Mouse (Mus musculus): Measurements from ENCODE around the gene Gm21970. TPM values are rescaled to one million over a fixed set of nuclear protein-coding genes. Genes with fewer than 3 reads are reported as not detected.
A peak's percentile ranks its signal among the peaks of the same experiment; 100 is the strongest.

Gene Gm21970
- polyA plus RNA-seq, 1 experiment from 2014 or later, result not detected

DNA sequence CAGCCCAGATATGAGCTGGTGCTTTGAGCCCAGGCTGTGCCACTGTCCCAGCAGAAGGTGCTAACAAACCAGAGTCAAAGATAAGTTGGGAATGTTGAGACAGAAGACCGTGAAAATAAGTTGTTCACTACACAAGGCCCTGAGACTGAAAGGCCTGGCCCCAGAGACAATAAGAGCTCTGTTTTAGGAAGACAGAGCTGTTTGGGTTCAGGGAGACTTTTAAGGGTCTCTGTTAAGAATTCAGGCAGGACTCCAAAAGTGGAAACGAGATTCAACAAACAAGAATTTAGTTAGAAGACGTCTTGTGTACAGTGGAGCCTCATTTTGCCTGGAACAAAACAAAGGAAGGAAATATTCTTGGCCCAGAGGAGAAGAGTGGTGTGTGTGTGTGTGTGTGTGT lies 12.1 kb upstream of the Gm21970 start:
- Histone ChIP-seq H3K9me3 (ENCODE audit: control insufficient read depth, low read length) (no peaks in the 10 kb centered on the region), H3K27ac (ENCODE audit: low read length) (peak overlapping the region; percentile 58), H3K27me3 (replicated peaks; ENCODE audit: control insufficient read depth, insufficient read depth, low read length) (no peaks in the 10 kb centered on the region), H3K9ac (replicated peaks; ENCODE audit: low read depth, low read length) (no peak overlapping the region), H3K4me2 (ENCODE audit: low read length) (no peak overlapping the region), H3K4me1 (replicated peaks; ENCODE audit: control insufficient read depth, insufficient read depth, low read length) (peaks cover 8% of the 10 kb centered on the region), H3K36me3 (ENCODE audit: control insufficient read depth, insufficient read depth) (no peaks in the 10 kb centered on the region; the same call in 1 of the 2 replicates), H3K4me3 (replicated peaks; ENCODE audit: low read length) (no peak overlapping the region)
- peak; percentile 47; the same call in 1 of the 2 replicates for ATAC-seq
- 10% methylated on average over 3 of the region's 3 CpGs for WGBS

DNA sequence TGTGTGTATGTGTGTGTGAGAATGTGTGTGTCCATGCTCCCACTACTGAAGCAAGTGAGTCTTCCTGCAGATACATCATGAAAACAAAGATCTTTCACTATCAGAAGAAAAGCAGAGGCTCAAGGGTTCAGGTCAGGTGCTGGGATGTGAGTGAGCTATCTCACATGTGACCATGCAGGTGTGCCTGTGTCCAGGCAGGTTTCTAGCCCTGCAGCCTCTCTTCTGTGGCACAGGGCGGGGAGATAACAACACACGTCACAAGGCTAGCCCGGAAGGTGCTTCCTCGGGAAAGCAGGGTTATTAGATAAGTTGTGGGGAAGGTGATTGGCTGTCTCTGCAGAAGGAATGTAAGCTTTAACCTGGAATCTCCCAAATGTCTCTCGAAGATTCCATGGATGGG lies 11.4 kb upstream of the Gm21970 start:
- 88% methylated on average over 5 of the region's 5 CpGs for WGBS
- ATAC-seq, result no peak
- H3K4me2 ChIP-seq (ENCODE audit: low read length), result no peak overlapping the region
- no peaks in the 10 kb centered on the region for H3K9me3 ChIP-seq (ENCODE audit: control insufficient read depth, low read length)
- peaks cover 8% of the 10 kb centered on the region for H3K4me1 ChIP-seq (replicated peaks; ENCODE audit: control insufficient read depth, insufficient read depth, low read length)
- no peak overlapping the region for H3K27ac ChIP-seq (ENCODE audit: low read length)
- no peaks in the 10 kb centered on the region; the same call in 1 of the 2 replicates for H3K36me3 ChIP-seq (ENCODE audit: control insufficient read depth, insufficient read depth)
- no peak overlapping the region for H3K4me3 ChIP-seq (replicated peaks; ENCODE audit: low read length)
- no peaks in the 10 kb centered on the region for H3K27me3 ChIP-seq (replicated peaks; ENCODE audit: control insufficient read depth, insufficient read depth, low read length)
- H3K9ac ChIP-seq (replicated peaks; ENCODE audit: low read depth, low read length), result no peak overlapping the region

DNA sequence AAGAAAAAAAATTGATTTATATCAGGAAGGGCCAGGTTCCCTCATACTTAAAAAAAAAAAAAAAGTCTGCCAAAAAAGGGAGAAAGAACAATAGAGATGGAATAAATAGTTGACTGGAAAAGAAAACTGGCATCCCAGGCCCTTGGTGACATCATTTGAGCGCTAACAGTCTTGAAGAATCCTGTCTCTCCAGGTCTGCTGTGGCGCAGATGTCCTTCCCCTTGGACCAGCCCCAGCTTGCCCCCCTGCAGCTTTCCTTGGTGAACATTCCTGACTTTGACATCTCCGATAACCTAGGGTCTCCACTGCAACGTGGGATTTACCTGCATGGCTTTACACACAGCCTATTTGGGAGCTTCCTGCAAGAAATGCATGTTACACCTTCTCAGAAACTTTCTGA lies 9.9 kb upstream of the Gm21970 start:
- no peak for ATAC-seq
- Histone ChIP-seq H3K4me1 (replicated peaks; ENCODE audit: control insufficient read depth, insufficient read depth, low read length) (peaks cover 8% of the 10 kb centered on the region), H3K36me3 (ENCODE audit: control insufficient read depth, insufficient read depth) (no peaks in the 10 kb centered on the region; the same call in 1 of the 2 replicates), H3K9ac (replicated peaks; ENCODE audit: low read depth, low read length) (no peak overlapping the region), H3K4me3 (replicated peaks; ENCODE audit: low read length) (no peak overlapping the region), H3K27me3 (replicated peaks; ENCODE audit: control insufficient read depth, insufficient read depth, low read length) (no peaks in the 10 kb centered on the region), H3K4me2 (ENCODE audit: low read length) (no peak overlapping the region), H3K9me3 (ENCODE audit: control insufficient read depth, low read length) (no peaks in the 10 kb centered on the region), H3K27ac (ENCODE audit: low read length) (no peak overlapping the region)
- 87% methylated on average over 4 of the region's 4 CpGs for WGBS

DNA sequence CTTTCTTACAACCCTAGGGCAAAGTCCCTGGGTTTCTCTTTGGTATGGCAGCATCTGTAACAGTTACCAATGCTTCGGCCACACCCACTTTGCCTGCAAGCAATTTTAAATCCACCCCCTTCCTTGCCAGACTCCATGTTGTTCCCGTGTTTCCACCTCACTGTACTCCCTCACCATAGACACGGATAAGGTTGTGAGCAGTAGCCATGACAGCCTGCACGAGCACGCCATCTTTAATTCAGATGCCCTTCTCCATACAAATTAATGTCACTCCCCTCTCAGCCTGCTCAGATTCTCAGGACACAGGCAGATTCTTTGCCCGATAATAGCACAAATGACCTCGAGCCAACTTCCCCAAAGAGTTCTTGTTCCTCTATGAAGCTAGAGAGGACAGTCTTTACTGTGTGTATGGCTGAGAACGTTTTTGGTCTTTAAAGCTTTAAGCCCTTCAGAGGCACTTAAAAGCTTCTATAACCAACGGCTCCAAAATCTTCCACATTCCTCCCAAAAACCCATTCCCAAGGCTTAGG lies 9.2 kb upstream of the Gm21970 start:
- no peaks in the 10 kb centered on the region for H3K27me3 ChIP-seq (replicated peaks; ENCODE audit: control insufficient read depth, insufficient read depth, low read length)
- no peak for ATAC-seq
- H3K9ac ChIP-seq (replicated peaks; ENCODE audit: low read depth, low read length), result no peak overlapping the region
- H3K36me3 ChIP-seq (ENCODE audit: control insufficient read depth, insufficient read depth), result no peaks in the 10 kb centered on the region; the same call in 1 of the 2 replicates
- H3K4me1 ChIP-seq (replicated peaks; ENCODE audit: control insufficient read depth, insufficient read depth, low read length), result peaks cover 8% of the 10 kb centered on the region
- no peak overlapping the region for H3K4me2 ChIP-seq (ENCODE audit: low read length)
- no peak overlapping the region for H3K4me3 ChIP-seq (replicated peaks; ENCODE audit: low read length)
- H3K27ac ChIP-seq (ENCODE audit: low read length), result no peak overlapping the region
- H3K9me3 ChIP-seq (ENCODE audit: control insufficient read depth, low read length), result no peaks in the 10 kb centered on the region
- 91% methylated on average over 9 of the region's 9 CpGs for WGBS

DNA sequence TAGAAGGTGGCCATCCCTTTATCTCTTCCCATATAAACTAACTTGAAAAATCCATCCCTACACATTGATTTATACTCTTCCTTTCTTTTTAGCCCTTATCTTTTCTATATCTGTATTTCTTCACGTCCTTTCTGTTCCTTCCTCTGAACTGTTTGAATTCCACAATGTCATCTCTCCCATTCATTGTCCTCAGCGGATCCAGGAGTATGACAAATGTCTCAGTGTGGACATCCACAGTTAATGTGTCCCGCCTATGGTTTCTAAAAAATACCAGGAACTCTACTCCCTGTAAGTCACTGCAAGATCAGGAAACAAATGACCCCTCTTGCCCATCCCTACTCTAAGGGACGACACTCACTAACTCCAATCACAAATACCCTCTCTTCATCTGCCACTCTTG lies 7.3 kb upstream of the Gm21970 start:
- no peak overlapping the region for H3K9ac ChIP-seq (replicated peaks; ENCODE audit: low read depth, low read length)
- no peaks in the 10 kb centered on the region for H3K9me3 ChIP-seq (ENCODE audit: control insufficient read depth, low read length)
- H3K4me3 ChIP-seq (replicated peaks; ENCODE audit: low read length), result no peak overlapping the region
- no peak for ATAC-seq
- no peak overlapping the region for H3K4me2 ChIP-seq (ENCODE audit: low read length)
- no peaks in the 10 kb centered on the region for H3K27me3 ChIP-seq (replicated peaks; ENCODE audit: control insufficient read depth, insufficient read depth, low read length)
- H3K36me3 ChIP-seq (ENCODE audit: control insufficient read depth, insufficient read depth), result peaks cover 9% of the 10 kb centered on the region
- H3K4me1 ChIP-seq (replicated peaks; ENCODE audit: control insufficient read depth, insufficient read depth, low read length), result peaks cover under 1% of the 10 kb centered on the region
- H3K27ac ChIP-seq (ENCODE audit: low read length), result no peak overlapping the region
- 86% methylated on average over 4 of the region's 4 CpGs for WGBS

DNA sequence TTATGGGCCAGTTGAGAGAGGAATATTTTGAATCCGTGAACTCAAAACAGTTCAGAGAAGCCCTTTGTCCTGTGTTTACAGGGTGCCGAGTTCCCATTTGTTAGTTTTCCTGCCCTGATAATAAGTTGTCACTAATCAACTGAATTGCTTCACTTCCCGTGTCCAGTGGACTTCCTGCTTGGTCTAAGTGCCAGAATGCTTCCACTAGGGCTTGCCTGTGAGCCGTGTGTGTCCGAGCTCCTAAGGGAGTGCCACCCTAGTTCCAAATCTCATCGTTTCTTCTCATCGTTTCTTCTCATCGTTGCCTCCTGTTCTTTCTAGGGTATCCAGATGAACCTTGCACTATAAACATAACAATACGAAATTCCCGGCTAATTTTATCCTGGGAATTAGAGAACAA lies 5.9 kb upstream of the Gm21970 start:
- Histone ChIP-seq H3K9ac (replicated peaks; ENCODE audit: low read depth, low read length) (no peak overlapping the region), H3K36me3 (ENCODE audit: control insufficient read depth, insufficient read depth) (peaks cover 13% of the 10 kb centered on the region), H3K9me3 (ENCODE audit: control insufficient read depth, low read length) (no peaks in the 10 kb centered on the region), H3K27me3 (replicated peaks; ENCODE audit: control insufficient read depth, insufficient read depth, low read length) (no peaks in the 10 kb centered on the region), H3K4me3 (replicated peaks; ENCODE audit: low read length) (no peak overlapping the region), H3K4me2 (ENCODE audit: low read length) (no peak overlapping the region), H3K4me1 (replicated peaks; ENCODE audit: control insufficient read depth, insufficient read depth, low read length) (no peaks in the 10 kb centered on the region), H3K27ac (ENCODE audit: low read length) (0 out of 2 replicates have a peak overlapping the region, but pooled peaks have one; percentile 18)
- 45% methylated on average over 10 of the region's 10 CpGs for WGBS
- ATAC-seq, result no peak

DNA sequence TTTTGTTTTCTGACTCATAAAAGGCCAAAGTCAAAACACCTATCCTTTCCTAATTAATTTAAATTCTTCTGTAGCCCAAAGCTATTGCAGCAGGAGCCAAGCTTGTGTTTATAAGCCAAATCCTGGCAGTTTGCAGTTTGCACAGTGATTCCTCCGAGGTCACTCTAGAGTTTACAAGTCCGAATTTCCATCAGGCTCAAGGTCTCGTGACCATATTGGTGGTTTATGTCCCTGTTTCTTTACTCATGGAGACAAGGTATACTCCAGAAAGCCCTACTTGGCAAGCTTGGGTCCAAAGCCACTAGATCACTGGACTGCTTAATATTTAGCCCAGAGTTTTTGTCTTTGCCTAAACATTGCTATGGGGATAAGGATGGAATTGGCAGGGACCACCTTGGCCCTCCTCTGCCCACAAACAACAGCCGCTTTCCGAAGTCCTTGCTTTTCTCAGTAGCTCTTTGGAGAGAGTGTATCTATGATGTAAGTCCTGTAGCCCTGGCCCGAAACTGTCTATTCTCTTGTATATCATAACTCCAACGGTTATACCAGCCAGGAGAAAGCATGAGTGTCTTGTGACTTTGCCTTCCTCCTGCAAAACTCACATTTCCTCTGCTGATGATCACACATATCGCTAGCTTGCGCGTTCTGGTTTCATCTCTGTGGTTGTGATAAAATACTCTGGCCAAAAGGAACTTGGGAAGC lies 5.0 kb upstream of the Gm21970 start:
- Histone ChIP-seq H3K4me1 (replicated peaks; ENCODE audit: control insufficient read depth, insufficient read depth, low read length) (no peaks in the 10 kb centered on the region), H3K9me3 (ENCODE audit: control insufficient read depth, low read length) (no peaks in the 10 kb centered on the region), H3K9ac (replicated peaks; ENCODE audit: low read depth, low read length) (no peak overlapping the region), H3K27me3 (replicated peaks; ENCODE audit: control insufficient read depth, insufficient read depth, low read length) (no peaks in the 10 kb centered on the region), H3K36me3 (ENCODE audit: control insufficient read depth, insufficient read depth) (peaks cover 15% of the 10 kb centered on the region), H3K4me3 (replicated peaks; ENCODE audit: low read length) (no peak overlapping the region), H3K27ac (ENCODE audit: low read length) (no peak overlapping the region), H3K4me2 (ENCODE audit: low read length) (no peak overlapping the region)
- no peak for ATAC-seq
- 90% methylated on average over 10 of the region's 10 CpGs for WGBS

DNA sequence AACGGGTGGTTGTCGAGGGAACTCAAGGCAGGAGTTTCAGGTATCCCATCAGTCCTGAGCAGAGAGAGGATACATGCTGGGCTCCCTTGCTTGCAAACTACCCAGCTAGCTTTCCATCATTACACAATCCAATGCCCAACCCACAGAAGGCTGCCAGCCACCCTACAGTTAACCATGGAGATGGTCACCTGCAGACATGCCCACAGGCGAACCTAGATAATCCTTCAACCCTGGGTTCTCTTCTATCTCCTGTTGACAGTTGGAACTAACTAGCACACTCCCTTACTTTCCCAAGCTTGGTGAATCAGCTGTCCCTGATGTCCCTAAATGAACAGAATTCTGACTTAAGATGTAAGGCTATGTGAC lies 4.4 kb upstream of the Gm21970 start:
- ATAC-seq, result no peak
- Histone ChIP-seq H3K36me3 (ENCODE audit: control insufficient read depth, insufficient read depth) (peaks cover 16% of the 10 kb centered on the region), H3K4me2 (ENCODE audit: low read length) (no peak overlapping the region), H3K9ac (replicated peaks; ENCODE audit: low read depth, low read length) (no peak overlapping the region), H3K27me3 (replicated peaks; ENCODE audit: control insufficient read depth, insufficient read depth, low read length) (no peaks in the 10 kb centered on the region), H3K27ac (ENCODE audit: low read length) (no peak overlapping the region), H3K4me1 (replicated peaks; ENCODE audit: control insufficient read depth, insufficient read depth, low read length) (no peaks in the 10 kb centered on the region), H3K4me3 (replicated peaks; ENCODE audit: low read length) (no peak overlapping the region), H3K9me3 (ENCODE audit: control insufficient read depth, low read length) (no peaks in the 10 kb centered on the region)
- WGBS, result 93% methylated on average over 3 of the region's 3 CpGs

DNA sequence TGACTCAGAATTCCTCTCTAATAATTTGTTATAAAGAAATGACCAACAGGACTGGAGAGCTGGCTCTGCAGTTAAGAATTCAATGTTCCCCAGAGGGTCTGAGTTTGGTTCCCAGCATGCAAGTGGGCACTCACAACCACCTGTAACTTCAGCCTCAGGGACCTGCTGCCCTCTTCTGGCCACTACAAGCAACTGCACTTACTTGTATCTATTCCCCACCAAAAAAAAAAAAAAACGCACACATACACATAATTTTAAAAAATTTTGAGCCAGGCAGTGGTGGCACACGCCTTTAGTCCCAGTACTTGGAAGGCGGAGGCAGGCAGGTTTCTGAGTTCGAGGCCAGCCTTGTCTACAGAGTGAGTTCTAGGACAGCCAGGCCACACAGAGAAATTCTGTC lies 1.4 kb upstream of the Gm21970 start:
- H3K4me1 ChIP-seq (replicated peaks; ENCODE audit: control insufficient read depth, insufficient read depth, low read length), result no peaks in the 10 kb centered on the region
- H3K36me3 ChIP-seq (ENCODE audit: control insufficient read depth, insufficient read depth), result peaks cover 24% of the 10 kb centered on the region
- ATAC-seq, result no peak
- no peak overlapping the region for H3K4me3 ChIP-seq (replicated peaks; ENCODE audit: low read length)
- WGBS, result 91% methylated on average over 4 of the region's 4 CpGs
- H3K9me3 ChIP-seq (ENCODE audit: control insufficient read depth, low read length), result 0 out of 2 replicates have a peak, but pooled peaks cover 2% of the 10 kb centered on the region
- no peak overlapping the region for H3K9ac ChIP-seq (replicated peaks; ENCODE audit: low read depth, low read length)
- H3K27me3 ChIP-seq (replicated peaks; ENCODE audit: control insufficient read depth, insufficient read depth, low read length), result no peaks in the 10 kb centered on the region
- H3K27ac ChIP-seq (ENCODE audit: low read length), result no peak overlapping the region
- H3K4me2 ChIP-seq (ENCODE audit: low read length), result no peak overlapping the region

Measured in forebrain, embryonic 16.5 days (tissue).